Mouse (Mus musculus): ENCODE measurements around the gene Pm20d2.

The Pm20d2 gene

GRCm38 (mm10) chr4:33189735-33190036 is at the start of gene Pm20d2:
Gene Pm20d2, minus strand, starts transcription at chr4:33189737.
- no peak for ATAC-seq (ENCODE audit: low TSS enrichment)

- ATAC-seq (ENCODE audit: low TSS enrichment) = no peak
Measured at GRCm38 (mm10) chr4:33230881-33231280, 41.3 kb upstream of the Pm20d2 start.

- ATAC-seq (ENCODE audit: low TSS enrichment) = no peak
Measured at GRCm38 (mm10) chr4:33229639-33230038, 40.1 kb upstream of the Pm20d2 start.

- no peak for ATAC-seq (ENCODE audit: low TSS enrichment)
Measured at GRCm38 (mm10) chr4:33227164-33227563, 37.6 kb upstream of the Pm20d2 start.

- ATAC-seq (ENCODE audit: low TSS enrichment) = no peak
Measured at GRCm38 (mm10) chr4:33224003-33224675, 34.6 kb upstream of the Pm20d2 start.

- ATAC-seq (ENCODE audit: low TSS enrichment) = peak; percentile 62
Measured at GRCm38 (mm10) chr4:33221847-33222246, 32.3 kb upstream of the Pm20d2 start.

- peak; percentile 93 for ATAC-seq (ENCODE audit: low TSS enrichment)
Measured at GRCm38 (mm10) chr4:33208881-33209841, 19.6 kb upstream of the Pm20d2 start, which contains the start of gene Srsf12. Gene Srsf12, plus strand, starts transcription at chr4:33208991.

- ATAC-seq (ENCODE audit: low TSS enrichment) = no peak
Measured at GRCm38 (mm10) chr4:33207551-33207950, 18.0 kb upstream of the Pm20d2 start.

- ATAC-seq (ENCODE audit: low TSS enrichment) = peak; percentile 67
Measured at GRCm38 (mm10) chr4:33204682-33205081, 15.1 kb upstream of the Pm20d2 start.

GRCm38 (mm10) chr4:33198117-33198516 is 8.6 kb upstream of the Pm20d2 start:
- ATAC-seq (ENCODE audit: low TSS enrichment) = no peak

GRCm38 (mm10) chr4:33188781-33189734 is 479 bp downstream of the Pm20d2 start:
- ATAC-seq (ENCODE audit: low TSS enrichment) = peak; percentile 92

- ATAC-seq (ENCODE audit: low TSS enrichment) = no peak
Measured at GRCm38 (mm10) chr4:33188164-33188563, 1.4 kb downstream of the Pm20d2 start.

- ATAC-seq (ENCODE audit: low TSS enrichment) = peak; percentile 89
Measured at GRCm38 (mm10) chr4:33183477-33183876, 6.1 kb downstream of the Pm20d2 start.

GRCm38 (mm10) chr4:33152087-33153038 is 37.2 kb downstream of the Pm20d2 start:
- no peak for ATAC-seq (ENCODE audit: low TSS enrichment)

GRCm38 (mm10) chr4:33149150-33149549 is 40.4 kb downstream of the Pm20d2 start:
- ATAC-seq (ENCODE audit: low TSS enrichment) = no peak

GRCm38 (mm10) chr4:33147825-33148224 is 41.7 kb downstream of the Pm20d2 start:
- ATAC-seq (ENCODE audit: low TSS enrichment) = no peak

- ATAC-seq (ENCODE audit: low TSS enrichment) = peak; percentile 67
Measured at GRCm38 (mm10) chr4:33146679-33147291, 42.8 kb downstream of the Pm20d2 start.

- no peak for ATAC-seq (ENCODE audit: low TSS enrichment)
Measured at GRCm38 (mm10) chr4:33132221-33132620, 57.3 kb downstream of the Pm20d2 start, which contains the start of gene Gabrr1. Gene Gabrr1, plus strand, starts transcription at chr4:33132521.

- 0 out of 2 replicates have a peak, but pooled peaks have one; percentile 20 for ATAC-seq (ENCODE audit: low TSS enrichment)
Measured at GRCm38 (mm10) chr4:33125409-33126084, 64.0 kb downstream of the Pm20d2 start.

Data from frontal cortex, adult (tissue).